Mouse (Mus musculus): ENCODE measurements around the gene Rtn1. TPM values are rescaled to one million over a fixed set of nuclear protein-coding genes. Genes with fewer than 3 reads are reported as not detected.
"Not testable (repeated sequence)": the region's sequence is repeated elsewhere in the genome, so short reads cannot be mapped to it uniquely, and the experiment has no call there.

Gene Rtn1
- polyA plus RNA-seq, 1 experiment from 2014 or later = 1,321 TPM

GRCm38 (mm10) chr12:72301431-72301830 is 107.4 kb downstream of the Rtn1 start:
- WGBS = 52% methylated on average over 8 of the region's 8 CpGs
- DNase-seq (ENCODE audit: low spot score) = no peak
- Histone ChIP-seq H3K36me3 (ENCODE audit: control insufficient read depth, insufficient read depth, low read length) (no peaks in the 10 kb centered on the region), H3K27me3 (replicated peaks; ENCODE audit: control insufficient read depth, insufficient read depth, low read length) (no peaks in the 10 kb centered on the region), H3K4me2 (ENCODE audit: low read length) (no peak overlapping the region), H3K9me3 (replicated peaks; ENCODE audit: control insufficient read depth, low read length) (no peaks in the 10 kb centered on the region), H3K27ac (ENCODE audit: low read depth, low read length) (no peak overlapping the region), H3K4me1 (ENCODE audit: control insufficient read depth, insufficient read depth, low read length) (peaks cover 12% of the 10 kb centered on the region), H3K9ac (ENCODE audit: low read length) (no peak overlapping the region), H3K4me3 (ENCODE audit: low read depth, low read length) (no peak overlapping the region)
- no peak for ATAC-seq

- Histone ChIP-seq H3K9me3 (replicated peaks; ENCODE audit: control insufficient read depth, low read length) (no peaks in the 10 kb centered on the region), H3K4me3 (ENCODE audit: low read depth, low read length) (no peak overlapping the region), H3K27ac (ENCODE audit: low read depth, low read length) (no peak overlapping the region), H3K4me1 (ENCODE audit: control insufficient read depth, insufficient read depth, low read length) (peaks cover 12% of the 10 kb centered on the region), H3K9ac (ENCODE audit: low read length) (no peak overlapping the region), H3K27me3 (replicated peaks; ENCODE audit: control insufficient read depth, insufficient read depth, low read length) (no peaks in the 10 kb centered on the region), H3K36me3 (ENCODE audit: control insufficient read depth, insufficient read depth, low read length) (no peaks in the 10 kb centered on the region), H3K4me2 (ENCODE audit: low read length) (no peak overlapping the region)
- ATAC-seq (no peak), DNase-seq (ENCODE audit: low spot score) (no peak)
- WGBS = 78% methylated on average over 8 of the region's 8 CpGs
These were observed 107.9 kb downstream of the Rtn1 start for GRCm38 (mm10) chr12:72300971-72301370.

GRCm38 (mm10) chr12:72298222-72298621 is 110.6 kb downstream of the Rtn1 start:
- 75% methylated on average over 7 of the region's 7 CpGs for WGBS
- Histone ChIP-seq H3K4me3 (ENCODE audit: low read depth, low read length) (no peak overlapping the region), H3K9me3 (replicated peaks; ENCODE audit: control insufficient read depth, low read length) (no peaks in the 10 kb centered on the region), H3K36me3 (ENCODE audit: control insufficient read depth, insufficient read depth, low read length) (no peaks in the 10 kb centered on the region), H3K4me2 (ENCODE audit: low read length) (no peak overlapping the region), H3K4me1 (ENCODE audit: control insufficient read depth, insufficient read depth, low read length) (no peaks in the 10 kb centered on the region), H3K9ac (ENCODE audit: low read length) (no peak overlapping the region), H3K27me3 (replicated peaks; ENCODE audit: control insufficient read depth, insufficient read depth, low read length) (no peaks in the 10 kb centered on the region), H3K27ac (ENCODE audit: low read depth, low read length) (no peak overlapping the region)
- ATAC-seq (no peak), DNase-seq (ENCODE audit: low spot score) (no peak)

- DNase-seq (ENCODE audit: low spot score) (no peak), ATAC-seq (no peak)
- Histone ChIP-seq H3K9me3 (replicated peaks; ENCODE audit: control insufficient read depth, low read length) (no peaks in the 10 kb centered on the region), H3K27me3 (replicated peaks; ENCODE audit: control insufficient read depth, insufficient read depth, low read length) (no peaks in the 10 kb centered on the region), H3K9ac (ENCODE audit: low read length) (no peak overlapping the region), H3K4me1 (ENCODE audit: control insufficient read depth, insufficient read depth, low read length) (no peaks in the 10 kb centered on the region), H3K4me3 (ENCODE audit: low read depth, low read length) (no peak overlapping the region), H3K36me3 (ENCODE audit: control insufficient read depth, insufficient read depth, low read length) (no peaks in the 10 kb centered on the region), H3K27ac (ENCODE audit: low read depth, low read length) (no peak overlapping the region), H3K4me2 (ENCODE audit: low read length) (no peak overlapping the region)
- 86% methylated on average over 5 of the region's 5 CpGs for WGBS
These were observed 112.3 kb downstream of the Rtn1 start for GRCm38 (mm10) chr12:72296552-72296951.

GRCm38 (mm10) chr12:72293185-72293584 is 115.7 kb downstream of the Rtn1 start:
- not testable (repeated sequence) for H3K27me3 ChIP-seq (replicated peaks; ENCODE audit: control insufficient read depth, insufficient read depth, low read length); H3K36me3 ChIP-seq (ENCODE audit: control insufficient read depth, insufficient read depth, low read length); ATAC-seq; DNase-seq (ENCODE audit: low spot score); H3K9me3 ChIP-seq (replicated peaks; ENCODE audit: control insufficient read depth, low read length); H3K27ac ChIP-seq (ENCODE audit: low read depth, low read length); H3K9ac ChIP-seq (ENCODE audit: low read length); H3K4me2 ChIP-seq (ENCODE audit: low read length); H3K4me1 ChIP-seq (ENCODE audit: control insufficient read depth, insufficient read depth, low read length); H3K4me3 ChIP-seq (ENCODE audit: low read depth, low read length)
- WGBS = 99% methylated on average over 3 of the region's 3 CpGs

GRCm38 (mm10) chr12:72292566-72292965 is 116.3 kb downstream of the Rtn1 start:
- no peak overlapping the region for H3K4me2 ChIP-seq (ENCODE audit: low read length)
- H3K9me3 ChIP-seq (replicated peaks; ENCODE audit: control insufficient read depth, low read length) = no peaks in the 10 kb centered on the region
- H3K27me3 ChIP-seq (replicated peaks; ENCODE audit: control insufficient read depth, insufficient read depth, low read length) = no peaks in the 10 kb centered on the region
- ATAC-seq (no peak), DNase-seq (ENCODE audit: low spot score) (no peak)
- H3K4me3 ChIP-seq (ENCODE audit: low read depth, low read length) = no peak overlapping the region
- no peak overlapping the region for H3K9ac ChIP-seq (ENCODE audit: low read length)
- no peaks in the 10 kb centered on the region for H3K36me3 ChIP-seq (ENCODE audit: control insufficient read depth, insufficient read depth, low read length)
- 82% methylated on average over 2 of the region's 2 CpGs for WGBS
- H3K4me1 ChIP-seq (ENCODE audit: control insufficient read depth, insufficient read depth, low read length) = no peaks in the 10 kb centered on the region
- no peak overlapping the region for H3K27ac ChIP-seq (ENCODE audit: low read depth, low read length)

GRCm38 (mm10) chr12:72291266-72291665 is 117.6 kb downstream of the Rtn1 start:
- H3K4me2 ChIP-seq (ENCODE audit: low read length) = no peak overlapping the region
- 92% methylated on average over 4 of the region's 4 CpGs for WGBS
- no peak overlapping the region for H3K27ac ChIP-seq (ENCODE audit: low read depth, low read length)
- H3K4me3 ChIP-seq (ENCODE audit: low read depth, low read length) = no peak overlapping the region
- H3K36me3 ChIP-seq (ENCODE audit: control insufficient read depth, insufficient read depth, low read length) = no peaks in the 10 kb centered on the region
- H3K9me3 ChIP-seq (replicated peaks; ENCODE audit: control insufficient read depth, low read length) = no peaks in the 10 kb centered on the region
- H3K9ac ChIP-seq (ENCODE audit: low read length) = no peak overlapping the region
- H3K27me3 ChIP-seq (replicated peaks; ENCODE audit: control insufficient read depth, insufficient read depth, low read length) = no peaks in the 10 kb centered on the region
- no peaks in the 10 kb centered on the region for H3K4me1 ChIP-seq (ENCODE audit: control insufficient read depth, insufficient read depth, low read length)
- ATAC-seq = no peak
- DNase-seq (ENCODE audit: low spot score) = no peak

GRCm38 (mm10) chr12:72288215-72288614 is 120.6 kb downstream of the Rtn1 start:
- Histone ChIP-seq H3K36me3 (ENCODE audit: control insufficient read depth, insufficient read depth, low read length) (no peaks in the 10 kb centered on the region), H3K4me2 (ENCODE audit: low read length) (no peak overlapping the region), H3K9ac (ENCODE audit: low read length) (no peak overlapping the region), H3K27me3 (replicated peaks; ENCODE audit: control insufficient read depth, insufficient read depth, low read length) (no peaks in the 10 kb centered on the region), H3K9me3 (replicated peaks; ENCODE audit: control insufficient read depth, low read length) (no peaks in the 10 kb centered on the region), H3K4me1 (ENCODE audit: control insufficient read depth, insufficient read depth, low read length) (no peaks in the 10 kb centered on the region), H3K4me3 (ENCODE audit: low read depth, low read length) (no peak overlapping the region), H3K27ac (ENCODE audit: low read depth, low read length) (no peak overlapping the region)
- DNase-seq (ENCODE audit: low spot score) (no peak), ATAC-seq (no peak)
- 42% methylated on average over 3 of the region's 3 CpGs for WGBS

GRCm38 (mm10) chr12:72287332-72288004 is 121.4 kb downstream of the Rtn1 start:
- no peak overlapping the region for H3K9ac ChIP-seq (ENCODE audit: low read length)
- no peaks in the 10 kb centered on the region for H3K36me3 ChIP-seq (ENCODE audit: control insufficient read depth, insufficient read depth, low read length)
- H3K4me1 ChIP-seq (ENCODE audit: control insufficient read depth, insufficient read depth, low read length) = no peaks in the 10 kb centered on the region
- H3K4me3 ChIP-seq (ENCODE audit: low read depth, low read length) = no peak overlapping the region
- no peak overlapping the region for H3K27ac ChIP-seq (ENCODE audit: low read depth, low read length)
- H3K9me3 ChIP-seq (replicated peaks; ENCODE audit: control insufficient read depth, low read length) = no peaks in the 10 kb centered on the region
- DNase-seq (ENCODE audit: low spot score) (no peak), ATAC-seq (no peak)
- H3K27me3 ChIP-seq (replicated peaks; ENCODE audit: control insufficient read depth, insufficient read depth, low read length) = no peaks in the 10 kb centered on the region
- WGBS = 80% methylated on average over 4 of the region's 4 CpGs
- H3K4me2 ChIP-seq (ENCODE audit: low read length) = no peak overlapping the region

Data from forebrain, embryonic 14.5 days (tissue).